Mouse (Mus musculus) erythroblast, adult 5-6 weeks (primary cell): Measurements from ENCODE around the gene Itpkc. TPM values are rescaled to one million over a fixed set of nuclear protein-coding genes. Genes with fewer than 3 reads are reported as not detected.

ENCODE experiments used
- ATAC-seq: replicated peaks from 2 replicates; pipeline ENCODE4 v1.8.0; 2016; ENCODE audit warnings: moderate number of reproducible peaks, mild to moderate bottlenecking, moderate TSS enrichment, inconsistent platforms; ENCODE audit not compliant: poor library complexity, low FRiP score, severe bottlenecking
- total RNA-seq, 2 experiments: library from RNA; stranded (forward) in 1 of 2; stranded (reverse) in 1 of 2; fragments of 150-400 nt in 1 of 2; fragments of 200-764, 138-1000 nt in 1 of 2; gene quantifications; 2 replicates each; pipeline versions ENCODE4 v1.2.3 to v1.2.4; 2015 to 2017; ENCODE audit warnings: low replicate concordance in 2 of 2

Gene Itpkc
- total RNA-seq, 2 experiments from 2014 or later, result 0.60 to 2.3 TPM

GRCm38 (mm10) chr7:27243211-27243610 is 14.8 kb upstream of the Itpkc start:
- no peak for ATAC-seq

DNA sequence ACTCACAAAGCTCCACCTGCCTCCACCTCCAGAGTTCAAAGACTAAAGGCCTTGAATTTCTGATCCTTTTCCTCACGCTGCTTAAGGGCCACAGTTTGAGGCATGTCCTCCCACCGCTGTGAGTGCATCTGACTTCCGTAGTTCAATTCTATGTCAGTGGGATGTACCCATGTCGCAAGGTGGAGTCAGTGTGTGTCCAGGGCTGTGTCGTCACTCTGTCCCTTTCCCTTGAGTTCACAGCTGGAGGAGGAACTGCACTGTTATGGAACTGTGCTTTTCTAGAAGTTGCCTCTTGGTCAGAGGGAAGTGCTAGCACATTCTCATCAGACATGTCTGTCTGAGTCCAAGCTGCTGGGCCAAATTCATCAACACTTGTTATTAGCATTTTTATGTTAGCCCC is 10.1 kb upstream of the Itpkc start:
- ATAC-seq, result no peak

- no peak for ATAC-seq
These were observed 9.1 kb upstream of the Itpkc start for GRCm38 (mm10) chr7:27237527-27237926.

- ATAC-seq, result no peak
These were observed 7.3 kb upstream of the Itpkc start for GRCm38 (mm10) chr7:27235726-27236125.

- ATAC-seq, result no peak
These were observed 4.8 kb upstream of the Itpkc start for GRCm38 (mm10) chr7:27233300-27233699.

GRCm38 (mm10) chr7:27232781-27233281 is 4.4 kb upstream of the Itpkc start, which contains the start of gene Coq8b:
Coq8b (plus strand) TSS chr7:27233023.
- ATAC-seq, result peak; percentile 93

DNA sequence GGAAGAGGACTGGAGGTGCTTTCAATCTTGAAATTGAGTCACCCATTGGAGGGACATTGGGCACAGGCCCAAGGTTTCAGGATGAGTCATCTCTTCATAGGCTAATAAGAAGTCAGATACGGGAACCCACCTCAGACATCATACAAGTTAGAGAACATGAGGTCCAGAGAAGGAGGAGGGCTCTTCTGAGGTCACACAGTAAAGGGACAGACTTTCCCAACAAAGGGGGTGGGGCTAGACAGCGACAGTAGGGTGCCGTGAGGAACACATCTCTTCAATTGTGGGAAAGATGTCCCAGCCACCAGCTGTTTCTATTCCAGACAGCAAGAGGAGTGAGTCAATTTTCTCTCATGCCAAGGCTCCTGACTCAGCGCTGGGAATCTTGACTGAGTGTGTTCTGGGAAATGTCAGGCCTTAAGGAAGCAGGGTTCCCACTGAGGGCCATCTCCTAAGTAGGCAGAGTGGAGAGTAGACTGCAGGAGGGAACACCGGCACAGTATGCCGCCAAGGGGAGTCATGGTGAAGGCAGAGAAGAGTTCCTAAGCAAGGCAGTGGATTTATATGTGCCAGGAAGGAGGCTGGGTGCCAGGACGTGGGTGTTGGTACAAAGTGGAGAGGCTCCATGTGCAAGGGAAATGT is 3.4 kb upstream of the Itpkc start:
- no peak for ATAC-seq

GRCm38 (mm10) chr7:27230781-27231180 is 2.3 kb upstream of the Itpkc start:
- no peak for ATAC-seq

DNA sequence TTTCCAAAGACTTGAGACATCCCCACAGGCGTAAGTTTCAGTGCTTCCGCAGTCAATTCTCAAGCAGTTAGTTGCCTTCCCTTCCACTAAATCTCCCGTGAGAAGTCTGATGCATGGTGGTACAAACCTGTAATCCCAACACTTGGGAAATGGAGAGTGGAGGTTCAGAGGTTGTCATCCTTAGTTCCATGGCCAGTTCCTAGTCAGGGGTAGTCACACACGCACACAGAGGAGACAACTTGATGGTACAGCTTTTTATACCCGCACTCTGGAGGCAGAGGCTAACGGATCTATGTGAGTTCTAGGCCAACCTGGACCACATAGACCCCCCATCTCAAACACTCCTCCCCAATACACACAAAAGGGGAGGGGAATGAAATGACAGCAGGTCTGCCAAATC is 404 bp upstream of the Itpkc start:
- ATAC-seq, result peak; percentile 26

DNA sequence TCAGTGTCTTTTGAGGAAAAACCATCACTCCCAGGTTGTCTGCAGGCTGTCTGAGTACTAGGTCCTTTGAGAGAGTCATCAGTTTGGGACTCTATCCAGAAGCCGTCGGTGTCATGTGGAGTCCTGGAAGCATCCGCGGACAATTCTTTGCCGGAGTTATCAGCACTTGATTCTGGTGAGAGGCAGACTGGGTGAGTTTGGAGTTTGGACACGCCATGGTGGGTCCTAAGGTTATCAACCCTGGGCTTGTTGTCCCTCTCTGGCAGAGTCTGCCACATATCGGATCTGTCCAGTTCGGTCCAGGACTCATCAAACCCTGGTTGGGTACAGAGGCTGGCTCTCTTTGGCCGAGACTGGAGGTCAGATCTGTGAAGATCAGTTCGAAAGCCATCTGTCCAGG is 785 bp downstream of the Itpkc start:
- ATAC-seq, result no peak

DNA sequence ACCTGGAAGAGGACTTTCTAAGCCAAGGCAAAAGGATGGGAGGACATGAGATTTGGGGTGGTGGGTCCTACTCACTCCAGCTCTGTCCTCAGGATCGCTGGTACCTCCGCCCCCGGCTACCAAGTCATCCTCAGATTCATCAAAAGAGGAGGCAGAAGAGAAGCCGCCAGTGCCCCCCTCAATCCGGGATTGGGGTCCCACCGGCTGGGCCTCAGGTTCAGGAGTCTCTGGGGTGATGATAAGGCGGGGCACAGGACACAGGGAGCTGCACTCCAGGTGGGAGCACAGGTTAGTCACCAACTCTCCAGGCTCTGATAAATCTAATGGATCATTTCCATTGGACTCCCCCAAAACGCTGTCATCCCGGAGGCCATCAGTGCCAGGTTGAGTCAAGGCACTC is 1.2 kb downstream of the Itpkc start:
- no peak for ATAC-seq

GRCm38 (mm10) chr7:27224877-27225575 is 3.4 kb downstream of the Itpkc start:
- no peak for ATAC-seq

GRCm38 (mm10) chr7:27222538-27222937 is 5.9 kb downstream of the Itpkc start:
- ATAC-seq, result no peak

DNA sequence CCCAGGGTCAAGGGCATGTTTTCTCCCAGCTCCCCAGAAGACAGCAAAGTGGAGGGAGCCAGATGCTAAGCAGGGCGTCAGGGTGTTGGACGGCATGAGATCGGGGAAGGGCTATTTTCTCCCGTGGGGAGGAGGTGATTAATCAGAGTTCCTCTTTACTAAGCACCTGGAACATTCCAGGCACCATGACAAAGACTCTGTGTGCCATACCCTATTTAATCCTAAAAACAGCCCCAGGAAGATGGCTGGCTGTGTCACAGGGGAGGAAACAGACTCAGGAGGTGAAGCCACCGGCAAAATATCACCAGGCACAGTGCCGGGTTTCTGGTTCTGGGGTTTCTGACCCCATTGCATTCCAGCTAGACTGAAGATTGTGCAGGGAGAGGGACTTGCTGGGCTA is 6.5 kb downstream of the Itpkc start:
- ATAC-seq, result no peak

DNA sequence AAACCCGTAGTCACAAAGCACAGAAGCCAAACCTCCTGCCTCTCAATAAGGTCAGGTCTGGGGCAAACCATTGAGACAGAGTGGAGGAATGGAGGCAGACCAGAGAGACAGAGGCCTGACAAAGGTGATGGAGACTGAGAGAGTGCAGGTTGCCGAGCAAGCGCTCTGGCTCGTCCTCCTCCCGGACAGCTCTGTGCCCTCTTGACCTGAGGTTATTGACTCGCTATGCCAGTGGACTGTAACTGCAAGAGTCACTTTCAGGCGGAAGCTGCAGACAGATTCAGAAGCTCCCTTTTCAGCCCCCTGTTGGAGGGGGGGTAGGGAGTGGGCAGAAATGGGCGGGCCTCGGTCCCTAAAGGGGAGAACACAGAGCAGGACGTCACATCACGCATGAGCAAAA is 8.5 kb downstream of the Itpkc start:
- ATAC-seq, result no peak

- no peak for ATAC-seq
These were observed 9.9 kb downstream of the Itpkc start for GRCm38 (mm10) chr7:27218586-27218985.

GRCm38 (mm10) chr7:27212626-27213025 is 15.8 kb downstream of the Itpkc start:
- ATAC-seq, result no peak

- no peak for ATAC-seq
These were observed 24.6 kb downstream of the Itpkc start for GRCm38 (mm10) chr7:27203730-27204449.

- no peak for ATAC-seq
These were observed 29.7 kb downstream of the Itpkc start for GRCm38 (mm10) chr7:27198779-27199178.

DNA sequence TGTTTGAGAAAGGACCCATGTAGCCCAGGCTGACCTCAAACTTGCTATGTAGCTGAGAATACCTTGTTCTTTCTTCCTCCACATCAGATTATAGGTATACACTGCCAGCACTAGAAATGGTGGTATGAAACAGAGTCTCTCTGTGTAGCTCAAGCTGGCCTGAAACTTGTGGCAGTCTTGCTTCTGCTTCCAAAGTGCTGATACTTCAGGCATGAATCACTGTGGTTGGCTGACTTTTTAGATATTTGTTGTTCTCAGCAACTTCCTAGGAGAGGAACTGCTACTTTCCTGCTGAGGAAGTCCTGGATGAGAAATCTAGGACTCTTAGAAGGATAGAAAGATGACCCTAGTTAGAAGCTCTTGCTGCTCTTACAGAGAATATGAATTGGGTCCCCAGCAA is 30.1 kb downstream of the Itpkc start:
- no peak for ATAC-seq

DNA sequence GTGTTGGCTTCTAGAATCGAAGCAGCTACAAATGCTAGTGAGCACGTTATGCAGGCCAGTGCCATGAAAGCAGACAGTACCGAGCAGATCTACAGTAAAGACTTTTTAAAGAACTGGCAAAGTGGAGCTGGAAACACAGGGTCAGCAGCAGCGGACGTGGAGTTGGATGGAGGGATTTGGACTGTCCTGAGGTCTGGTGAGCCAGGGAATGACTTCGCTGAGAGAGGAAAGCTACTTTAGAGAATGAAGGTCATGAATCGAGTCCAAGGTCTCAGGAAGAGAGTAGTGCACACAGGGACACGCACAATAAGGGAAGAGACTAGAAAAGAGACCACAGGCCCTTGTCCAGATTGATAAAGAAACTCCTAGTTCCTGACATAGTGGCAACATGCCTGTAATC is 30.8 kb downstream of the Itpkc start:
- no peak for ATAC-seq
